Mouse (Mus musculus) ES-E14 (cell line): Measurements from ENCODE around the gene Bicral. TPM values are rescaled to one million over a fixed set of nuclear protein-coding genes. Genes with fewer than 3 reads are reported as not detected.

Experiments used
- DNase-seq: peaks from one replicate; pipeline ENCODE4 v3.0.0-alpha.2; 2013; ENCODE audit warnings: low read depth, low spot score
- H3K27ac ChIP-seq: 2 replicates; pipeline ENCODE4 v1.5.1; 2012; ENCODE audit warnings: low read depth, mild to moderate bottlenecking, low read length, moderate library complexity, mixed read lengths; ENCODE audit not compliant: poor library complexity, insufficient read depth, severe bottlenecking
- H3K36me3 ChIP-seq: 2 replicates; pipeline ENCODE4 v1.6.1; 2012; ENCODE audit warnings: mild to moderate bottlenecking, low read length, moderate library complexity, mixed read lengths; ENCODE audit not compliant: control insufficient read depth, poor library complexity, insufficient read depth, severe bottlenecking
- H3K4me1 ChIP-seq, 2 experiments: fragments of 150-350 bp in 1 of 2; sonication (generic) in 1 of 2; 2 replicates each; pipeline ENCODE4 v1.6.1; 2012; ENCODE audit warnings: low read length in 2 of 2, mild to moderate bottlenecking in 1 of 2, mixed read lengths in 1 of 2; ENCODE audit not compliant: control insufficient read depth in 2 of 2, insufficient read depth in 2 of 2, poor library complexity in 1 of 2
- H3K4me3 ChIP-seq, 2 experiments: fragments of 150-350 bp in 1 of 2; sonication (generic) in 1 of 2; 2 replicates each; pipeline ENCODE4 v1.5.1; 2012; ENCODE audit warnings: low read length in 2 of 2, low read depth in 1 of 2, mild to moderate bottlenecking in 1 of 2, mixed read lengths in 1 of 2; ENCODE audit not compliant: insufficient read depth in 1 of 2, poor library complexity in 1 of 2, severe bottlenecking in 1 of 2
- H3K9ac ChIP-seq: 2 replicates; pipeline ENCODE4 v1.6.1; 2012; ENCODE audit warnings: low read depth, mild to moderate bottlenecking, low read length, mixed read lengths; ENCODE audit not compliant: poor library complexity, insufficient read depth, severe bottlenecking
- H3K9me3 ChIP-seq: fragments of 150-350 bp; sonication (generic); 2 replicates; pipeline ENCODE4 v1.6.1; 2012; ENCODE audit warnings: low read depth, mild to moderate bottlenecking, low read length; ENCODE audit not compliant: control insufficient read depth, insufficient read depth
- CHD2 ChIP-seq: IDR thresholded peaks from 2 replicates; pipeline ENCODE4 v1.6.1; 2014; ENCODE audit warnings: mild to moderate bottlenecking, low read depth, low read length, inconsistent platforms
- HCFC1 ChIP-seq: IDR thresholded peaks from 2 replicates; pipeline ENCODE4 v1.6.1; 2012; ENCODE audit warnings: low read length, inconsistent platforms, borderline replicate concordance; ENCODE audit not compliant: insufficient read depth
- MAFK ChIP-seq: IDR thresholded peaks from 2 replicates; pipeline ENCODE4 v1.6.1; 2014; ENCODE audit warnings: mild to moderate bottlenecking, low read depth, low read length, inconsistent platforms; ENCODE audit not compliant: insufficient read depth
- ZC3H11A ChIP-seq: IDR thresholded peaks from 2 replicates; pipeline ENCODE4 v1.6.1; 2012; ENCODE audit warnings: low read depth, mild to moderate bottlenecking, inconsistent platforms, low read length, borderline replicate concordance
- ZNF384 ChIP-seq: IDR thresholded peaks from 2 replicates; pipeline ENCODE4 v1.6.1; 2012; ENCODE audit warnings: low read depth, low read length, inconsistent platforms
- in situ Hi-C, 2 experiments: fragments of 600-800 bp; cut with MboI; formaldehyde crosslinking; loops; one replicate each; pipeline ENCODE4 v1.15.1; 2025; ENCODE audit warnings: low sequenced_read_pairs in 2 of 2, inconsistent platforms in 1 of 2; ENCODE audit not compliant: unreplicated experiment in 2 of 2
- total RNA-seq: library from RNA; depleted of rRNA; stranded (reverse); fragments of 300-350 nt; gene quantifications from 2 replicates; pipeline ENCODE4 v1.2.3, GENCODE M21; 2012

The Bicral gene
- total RNA-seq, 1 experiment, result 20.2 TPM

DNA sequence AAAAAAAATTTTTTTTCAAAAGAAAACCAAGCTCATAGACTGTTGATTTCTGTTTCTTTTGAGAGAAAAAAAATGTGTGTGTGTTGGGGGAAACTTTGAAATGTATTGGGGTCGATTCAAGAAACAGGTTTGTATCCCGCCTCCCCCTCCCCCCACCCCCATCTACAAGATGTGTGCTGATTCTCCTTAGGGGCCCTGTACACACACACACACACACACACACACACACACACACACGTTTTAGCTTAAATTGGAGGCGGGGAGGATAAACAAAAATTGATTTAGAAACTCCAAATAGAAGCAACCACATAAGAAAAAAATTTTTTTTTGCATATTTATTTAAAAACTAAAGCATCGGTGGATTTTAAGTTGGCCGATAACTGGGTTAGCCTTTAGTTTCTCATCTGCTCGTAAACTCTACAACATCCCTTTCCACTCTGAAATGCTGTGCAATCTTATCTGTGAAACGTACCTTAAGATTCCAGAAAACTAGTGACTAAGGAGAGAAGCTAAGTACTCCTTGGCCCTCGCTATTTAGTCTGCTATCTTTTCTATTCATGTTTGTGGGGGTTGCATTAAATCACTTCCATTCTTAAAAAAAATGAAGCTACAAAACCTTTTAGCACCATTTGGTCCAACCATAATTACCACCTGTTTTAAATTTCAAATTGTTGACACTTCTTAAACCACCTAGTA lies 615 bp upstream of the Bicral start:
- no peaks in the 10 kb centered on the region for H3K9me3 ChIP-seq
- H3K4me3 ChIP-seq, result peak overlapping the region; percentile 77 to 94; a peak in 3 of 4 replicates
- H3K4me1 ChIP-seq, result peaks cover 2 to 8% of the 10 kb centered on the region in 2 experiments; a peak in 3 of 4 replicates
- no peaks in the 10 kb centered on the region for H3K36me3 ChIP-seq
- peak overlapping the region; percentile 97; the same call in 1 of the 2 replicates for H3K27ac ChIP-seq
- no peak for DNase-seq
- peak; percentile 78 for TF ChIP-seq ZNF384
- no peak for TF ChIP-seq ZC3H11A
- no peak overlapping the region for H3K9ac ChIP-seq
- in situ Hi-C loops, result no loop called here

DNA sequence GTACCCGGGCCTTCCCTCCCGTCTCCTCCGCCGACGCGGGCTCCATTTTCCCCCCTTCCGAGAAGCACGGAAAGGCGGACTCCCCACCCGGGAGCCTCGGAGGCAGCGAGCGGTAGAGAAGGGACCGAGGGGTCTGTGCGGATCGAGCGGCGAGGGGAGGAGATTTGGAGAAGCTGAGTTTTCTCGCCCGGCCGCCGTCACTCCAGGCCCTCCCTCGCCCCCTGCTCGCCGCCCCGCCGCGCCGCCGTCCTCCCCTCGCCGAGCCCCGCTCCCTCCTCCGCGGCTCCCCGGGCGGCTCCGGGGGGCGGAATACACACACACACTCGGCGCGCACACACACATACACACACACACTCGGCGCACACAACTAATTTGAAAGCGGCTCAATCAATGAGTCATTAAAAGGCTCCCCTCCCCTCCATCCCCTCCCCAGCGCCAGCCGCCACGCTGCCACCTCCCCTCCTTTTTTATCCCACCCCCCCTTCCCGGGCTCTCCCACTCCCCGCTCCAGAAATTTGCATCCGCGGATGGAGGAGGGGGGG lies 850 bp downstream of the Bicral start:
- no peak for DNase-seq
- H3K27ac ChIP-seq, result peak overlapping the region; percentile 97
- 0 out of 2 replicates have a peak, but pooled peaks have one; percentile 16 for TF ChIP-seq HCFC1
- TF ChIP-seq CHD2, result no peak
- peaks cover 5 to 14% of the 10 kb centered on the region in 2 experiments; a peak in 3 of 4 replicates for H3K4me1 ChIP-seq
- H3K9me3 ChIP-seq, result no peaks in the 10 kb centered on the region
- peak overlapping the region; percentile 77 to 94 for H3K4me3 ChIP-seq
- no peaks in the 10 kb centered on the region for H3K36me3 ChIP-seq
- peak overlapping the region; percentile 86 for H3K9ac ChIP-seq
- in situ Hi-C loops, result no loop called here

DNA sequence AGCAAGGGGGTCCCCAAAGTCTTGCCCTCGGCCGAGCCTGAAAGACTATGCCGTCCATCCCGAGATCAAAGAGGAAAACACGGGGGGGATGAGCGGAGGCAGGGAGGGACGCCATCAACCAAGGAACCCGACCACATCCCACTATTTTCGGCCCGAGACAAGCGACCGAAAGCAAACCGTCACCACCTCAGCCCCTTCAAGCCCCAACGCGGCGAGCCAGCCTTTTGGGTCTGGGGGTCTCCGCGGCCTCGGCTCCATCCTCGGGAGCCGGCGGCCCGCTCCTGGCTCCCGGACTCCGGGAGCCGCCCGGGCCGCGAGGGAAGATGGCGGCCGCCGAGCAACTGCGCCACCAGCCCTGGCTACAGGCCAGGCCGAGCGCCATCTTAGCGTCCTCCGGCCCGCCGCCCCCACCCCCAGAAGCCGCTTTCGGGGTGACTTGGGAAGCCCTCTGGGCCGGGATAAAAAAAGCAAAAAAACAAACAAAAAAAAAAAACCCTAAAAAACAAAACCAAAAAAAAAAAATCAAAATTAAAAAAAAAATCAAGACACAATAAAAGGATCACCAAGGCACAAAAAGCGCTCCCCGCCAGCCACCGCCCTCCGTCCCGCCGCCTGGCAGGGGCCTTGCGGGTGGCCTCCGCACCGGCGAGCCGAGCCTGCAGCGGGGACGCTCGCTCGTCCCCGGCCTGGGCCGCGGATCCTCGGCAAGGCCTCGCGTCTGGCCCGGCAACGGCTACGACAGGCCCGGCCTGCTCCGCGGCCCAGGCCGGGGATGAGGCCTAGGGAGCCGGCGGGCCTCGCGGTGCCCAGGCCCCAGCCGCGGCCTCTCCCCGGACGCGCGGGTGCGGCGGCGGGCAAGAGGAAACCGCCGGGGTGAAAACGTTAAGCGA lies 1.6 kb downstream of the Bicral start:
- peaks cover 5 to 11% of the 10 kb centered on the region in 2 experiments; a peak in 3 of 4 replicates for H3K4me1 ChIP-seq
- H3K9ac ChIP-seq, result peak overlapping the region; percentile 86
- no peak for DNase-seq
- TF ChIP-seq ZNF384, result no peak
- TF ChIP-seq CHD2, result no peak
- TF ChIP-seq MAFK, result no peak
- TF ChIP-seq HCFC1, result no peak
- no peak for TF ChIP-seq ZC3H11A
- peak overlapping the region; percentile 77 to 94 for H3K4me3 ChIP-seq
- H3K36me3 ChIP-seq, result no peaks in the 10 kb centered on the region
- no peaks in the 10 kb centered on the region for H3K9me3 ChIP-seq
- in situ Hi-C loops, result no loop called here
- peak overlapping the region; percentile 97 for H3K27ac ChIP-seq

DNA sequence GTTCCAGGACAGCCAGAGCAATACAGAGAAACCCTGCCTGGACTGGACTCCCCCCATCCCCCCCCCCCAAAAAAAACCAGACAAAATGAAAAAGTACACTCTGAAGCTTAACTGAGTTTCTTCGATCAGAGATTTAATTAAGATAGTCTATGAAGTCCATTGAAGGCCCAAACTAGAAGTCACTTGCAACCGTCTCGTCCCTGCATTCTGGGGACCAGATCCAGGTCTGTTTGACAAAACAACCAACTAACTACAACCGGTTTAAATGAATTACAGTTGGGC lies 2.2 kb downstream of the Bicral start:
- no peak for DNase-seq
- H3K4me1 ChIP-seq, result peaks cover 5 to 11% of the 10 kb centered on the region in 2 experiments; a peak in 3 of 4 replicates
- H3K36me3 ChIP-seq, result no peaks in the 10 kb centered on the region
- no peak for TF ChIP-seq ZNF384
- TF ChIP-seq ZC3H11A, result no peak
- no peak for TF ChIP-seq MAFK
- TF ChIP-seq HCFC1, result no peak
- TF ChIP-seq CHD2, result no peak
- peak overlapping the region; percentile 77 to 94 for H3K4me3 ChIP-seq
- peak overlapping the region; percentile 86 for H3K9ac ChIP-seq
- in situ Hi-C loops, result no loop called here
- H3K27ac ChIP-seq, result peak overlapping the region; percentile 97
- no peaks in the 10 kb centered on the region for H3K9me3 ChIP-seq
